13 mouse cellular contexts compared by ENCODE assay signal in the genomic region with DNA sequence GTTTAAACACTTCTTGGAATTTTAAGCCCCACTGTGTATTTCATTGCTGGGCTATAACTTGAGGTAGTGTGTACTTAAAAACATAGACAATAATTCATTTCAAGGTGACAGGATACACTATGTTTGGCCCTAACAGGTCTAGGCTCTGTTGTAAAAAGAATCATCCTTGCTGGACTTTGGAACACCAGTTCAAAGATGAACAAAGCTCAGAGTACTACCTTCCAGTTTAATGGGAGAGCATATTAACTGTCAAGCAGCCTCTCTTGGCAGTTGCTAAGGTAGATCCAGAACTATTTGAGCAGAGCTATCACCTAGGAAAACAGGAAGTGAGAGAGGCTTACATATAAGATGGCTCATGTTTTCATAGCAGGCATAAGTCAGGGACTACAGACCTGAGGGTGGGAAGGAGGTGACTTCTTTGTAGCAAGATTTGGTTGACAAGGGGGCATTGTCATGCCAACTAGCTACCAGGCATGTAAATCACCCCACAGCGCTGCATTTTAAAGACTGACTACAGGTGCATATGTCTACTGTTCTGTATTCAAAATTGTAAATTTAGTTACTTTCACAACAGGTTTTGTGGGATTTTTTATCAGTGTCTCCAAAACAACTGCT.
"Had no signal": no experiment of that assay in that cellular context is flagged by ENCODE, and none has a peak within 500 bp of the region (broad histone marks: within the 10 kb centered on the region; RNA-seq: fewer than 3 reads in every experiment).

No protein-coding gene starts in this region.

- H3K9me3 ChIP-seq: limb, embryonic 15.5 days; liver, embryonic 13.5 days; midbrain, embryonic 12.5 days had no signal

- DNase-seq: liver, embryonic 13.5 days; lung, adult 18-20 months; retina, postnatal 1 day; right cerebral cortex, postnatal 4 days; spleen, adult 18-20 months; thymus, adult 18-20 months; thymus, postnatal 36 days had no signal

- H3K27ac ChIP-seq: hindbrain, postnatal 0 days; limb, embryonic 15.5 days; liver, embryonic 13.5 days; midbrain, embryonic 12.5 days; neural tube, embryonic 13.5 days had no signal

- H3K27me3 ChIP-seq: limb, embryonic 15.5 days; liver, embryonic 13.5 days; midbrain, embryonic 12.5 days; neural tube, embryonic 13.5 days had no signal

- ATAC-seq: hindbrain, postnatal 0 days; intestine, embryonic 16.5 days; midbrain, embryonic 16.5 days had no signal

- H3K4me1 ChIP-seq: limb, embryonic 15.5 days; liver, embryonic 13.5 days; midbrain, embryonic 12.5 days; neural tube, embryonic 13.5 days had no signal

- H3K36me3 ChIP-seq: limb, embryonic 15.5 days; liver, embryonic 13.5 days; midbrain, embryonic 12.5 days had no signal

- H3K9ac ChIP-seq: limb, embryonic 15.5 days; liver, embryonic 13.5 days; midbrain, embryonic 12.5 days; neural tube, embryonic 13.5 days had no signal

- H3K4me2 ChIP-seq: limb, embryonic 15.5 days; liver, embryonic 13.5 days; midbrain, embryonic 12.5 days; neural tube, embryonic 13.5 days had no signal

- H3K4me3 ChIP-seq: limb, embryonic 15.5 days; liver, embryonic 13.5 days; midbrain, embryonic 12.5 days; neural tube, embryonic 13.5 days had no signal
